Mouse (Mus musculus) thymus, postnatal 14 days (tissue): ENCODE measurements around the gene Uqcrh.

Experiments used
- DNase-seq: peaks from one replicate; pipeline ENCODE4 v3.0.0; 2021

The Uqcrh gene

DNA sequence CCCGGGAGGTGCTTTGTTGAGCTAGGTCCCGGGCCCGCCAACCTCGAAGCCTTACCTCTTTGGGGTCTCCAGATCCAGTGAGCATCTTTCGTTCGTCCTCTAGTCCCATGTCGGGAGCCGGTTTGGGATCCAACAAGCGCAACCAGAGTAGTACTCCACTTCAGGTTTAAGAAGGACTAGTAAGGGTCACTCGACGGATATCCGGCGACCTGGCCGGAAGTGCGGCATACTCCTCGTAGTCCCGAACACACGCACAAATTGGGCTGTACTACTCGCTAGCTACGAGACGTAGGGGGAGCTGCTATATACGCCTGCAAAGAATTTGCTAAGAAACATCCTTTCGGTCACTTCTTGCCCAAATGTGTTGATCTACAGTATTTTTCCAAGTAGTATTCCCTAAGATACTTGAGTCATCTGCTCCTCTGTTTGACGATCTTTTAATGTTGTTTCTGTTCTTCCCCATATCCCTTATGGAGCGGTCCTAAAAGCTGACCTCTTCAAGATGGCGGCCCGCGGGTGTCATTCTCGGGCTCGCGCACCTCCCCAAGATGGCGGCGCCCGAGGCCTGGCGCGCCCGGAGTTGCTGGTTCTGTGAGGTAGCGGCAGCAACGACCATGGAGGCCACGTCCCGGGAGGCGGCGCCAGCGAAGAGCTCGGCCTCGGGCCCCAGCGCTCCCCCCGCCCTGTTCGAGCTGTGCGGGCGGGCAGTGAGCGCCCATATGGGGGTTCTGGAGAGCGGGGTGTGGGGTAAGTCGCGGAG lies at the start of gene Uqcrh, which contains the start of gene Lrrc41:
Gene Uqcrh, minus strand, starts transcription at position 211 of the 760 bp plus-strand sequence.
Gene Lrrc41, plus strand, starts transcription at position 409 of the 760 bp plus-strand sequence.
- DNase-seq, result peak; percentile 96

GRCm38 (mm10) chr4:116123602-116124519 lies 49.0 kb upstream of the Uqcrh start, which contains the start of the genes Rad54l and Pomgnt1:
Gene Rad54l (minus strand): TSS chr4:116123690.
Gene Pomgnt1 (plus strand): TSS chr4:116123840.
- DNase-seq, result peak; percentile 83

DNA sequence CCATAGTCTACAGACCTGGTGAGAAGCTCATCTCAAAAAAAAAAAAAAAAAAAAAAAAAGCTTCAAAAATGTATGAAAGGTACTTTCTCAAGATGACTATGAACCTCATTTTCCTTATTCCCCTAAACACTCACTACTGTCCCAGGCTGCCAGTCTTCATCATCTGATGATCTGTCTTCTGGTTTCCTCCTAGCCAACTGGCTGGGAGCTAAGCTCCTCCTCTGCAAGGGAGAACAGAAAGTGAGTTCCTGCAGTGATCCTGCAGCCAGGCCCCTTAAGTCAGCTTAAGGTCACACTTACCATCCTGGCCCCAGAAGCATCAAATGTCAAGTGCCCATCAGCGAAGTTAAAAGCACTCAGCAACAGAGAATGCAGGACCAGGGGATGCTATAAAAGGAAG lies 47.9 kb upstream of the Uqcrh start:
- DNase-seq, result no peak

DNA sequence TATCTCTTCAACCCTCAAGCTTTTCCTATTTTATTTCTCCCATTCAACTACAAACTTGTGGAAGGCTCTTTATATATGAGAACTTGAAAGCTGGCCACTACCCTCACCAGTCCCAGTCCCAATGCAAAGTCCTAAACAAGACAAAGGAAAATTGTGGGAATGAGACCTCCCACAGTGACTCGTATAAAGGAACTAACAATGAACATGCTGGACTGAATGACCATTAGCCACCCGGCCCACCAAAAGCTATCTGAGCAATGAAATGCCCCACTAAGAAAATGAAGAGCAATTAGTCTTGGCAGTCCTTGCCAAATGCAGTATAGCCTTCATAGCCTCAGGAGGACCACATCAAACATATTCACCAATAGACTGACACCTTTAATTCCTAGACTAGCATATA lies 36.6 kb upstream of the Uqcrh start:
- no peak for DNase-seq

- DNase-seq, result no peak
Measured at GRCm38 (mm10) chr4:116110695-116111094, 35.8 kb upstream of the Uqcrh start.

GRCm38 (mm10) chr4:116105278-116105677 lies 30.4 kb upstream of the Uqcrh start:
- DNase-seq, result no peak

GRCm38 (mm10) chr4:116100959-116101358 lies 26.1 kb upstream of the Uqcrh start:
- DNase-seq, result no peak

DNA sequence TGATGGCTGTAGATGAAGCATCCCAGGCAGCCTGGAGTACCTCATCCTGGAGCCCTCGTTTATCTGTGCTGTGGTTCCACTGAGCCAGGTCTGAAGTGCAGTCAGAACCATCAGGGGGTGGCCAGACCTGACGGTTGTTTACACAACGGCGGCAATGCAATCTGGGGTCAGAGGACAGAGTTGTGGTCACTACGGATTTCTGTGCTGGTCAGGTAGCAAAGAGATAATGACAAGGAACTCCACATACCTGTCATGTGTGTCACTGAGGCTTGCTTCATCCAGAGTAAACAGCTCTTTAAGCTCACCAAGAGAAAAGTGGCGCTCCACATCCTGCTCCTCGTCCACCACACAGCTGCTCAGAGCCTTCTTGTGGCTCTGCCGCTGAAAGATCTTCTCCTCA lies 22.3 kb upstream of the Uqcrh start:
- DNase-seq, result no peak

DNA sequence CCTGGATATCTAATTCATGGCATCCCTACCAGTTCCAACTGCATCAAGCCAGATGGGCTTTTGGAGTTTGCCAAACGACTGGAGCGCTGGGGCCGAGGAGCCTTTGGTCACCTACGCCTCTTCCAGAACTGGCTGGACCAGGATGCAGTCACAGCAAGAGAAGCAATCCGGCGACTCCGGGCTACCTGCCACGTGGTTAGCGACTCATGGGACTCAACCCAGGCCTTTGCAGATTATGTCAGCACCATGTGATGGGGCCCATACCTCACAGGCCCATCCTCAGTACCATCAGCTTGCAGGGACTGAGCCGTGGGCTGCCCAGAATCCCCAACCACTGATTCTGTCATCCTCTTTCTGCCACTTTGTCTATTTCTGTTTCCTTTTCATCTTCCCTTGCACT lies 21.4 kb upstream of the Uqcrh start:
- DNase-seq, result no peak

GRCm38 (mm10) chr4:116088510-116089249 lies 13.8 kb upstream of the Uqcrh start:
- peak; percentile 23 for DNase-seq

GRCm38 (mm10) chr4:116077240-116078095 lies 2.6 kb upstream of the Uqcrh start:
- no peak for DNase-seq

DNA sequence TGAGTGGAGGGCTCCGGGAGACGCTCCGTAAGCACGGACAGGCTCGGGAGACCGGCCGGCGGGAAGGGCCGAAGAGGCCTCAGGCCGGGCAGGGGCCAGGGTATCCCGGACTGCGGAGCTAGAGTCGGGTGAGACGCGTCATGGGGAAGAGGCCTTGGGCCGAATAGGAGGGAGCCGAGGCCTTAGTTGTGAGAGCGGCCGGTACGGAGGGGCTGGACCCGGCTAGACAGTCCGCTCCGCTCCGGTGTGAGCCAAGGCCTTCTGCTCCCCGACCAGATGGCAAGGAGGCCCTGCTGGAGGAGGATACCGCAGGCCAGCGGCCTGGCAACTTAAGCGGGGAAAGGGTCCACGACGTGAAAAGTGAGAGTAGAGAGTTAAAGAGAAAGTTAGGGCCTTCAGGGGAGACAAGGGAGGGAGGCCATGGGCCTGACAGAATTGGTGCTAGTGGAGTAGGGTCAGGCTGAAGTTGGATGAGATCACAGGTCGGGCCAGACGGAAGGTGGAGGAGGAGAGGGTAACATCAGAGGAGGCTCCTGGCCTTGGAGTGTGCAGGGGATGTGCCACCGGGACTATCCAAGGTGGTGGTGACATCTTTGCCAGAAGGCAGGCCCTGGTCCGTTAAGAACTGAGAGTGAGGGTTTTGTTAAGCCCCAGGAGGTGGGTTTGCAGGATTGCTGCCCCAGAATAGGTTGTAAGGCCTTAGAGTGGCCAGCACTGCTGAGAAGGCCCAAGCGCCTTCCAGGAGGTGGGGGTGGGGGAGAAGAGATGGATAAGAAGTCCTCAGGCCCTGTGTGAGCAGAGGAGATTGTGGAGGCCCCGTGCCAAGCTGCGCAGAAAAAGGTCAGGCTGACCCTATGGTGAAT lies 1.7 kb upstream of the Uqcrh start:
- DNase-seq, result peak; percentile 20

DNA sequence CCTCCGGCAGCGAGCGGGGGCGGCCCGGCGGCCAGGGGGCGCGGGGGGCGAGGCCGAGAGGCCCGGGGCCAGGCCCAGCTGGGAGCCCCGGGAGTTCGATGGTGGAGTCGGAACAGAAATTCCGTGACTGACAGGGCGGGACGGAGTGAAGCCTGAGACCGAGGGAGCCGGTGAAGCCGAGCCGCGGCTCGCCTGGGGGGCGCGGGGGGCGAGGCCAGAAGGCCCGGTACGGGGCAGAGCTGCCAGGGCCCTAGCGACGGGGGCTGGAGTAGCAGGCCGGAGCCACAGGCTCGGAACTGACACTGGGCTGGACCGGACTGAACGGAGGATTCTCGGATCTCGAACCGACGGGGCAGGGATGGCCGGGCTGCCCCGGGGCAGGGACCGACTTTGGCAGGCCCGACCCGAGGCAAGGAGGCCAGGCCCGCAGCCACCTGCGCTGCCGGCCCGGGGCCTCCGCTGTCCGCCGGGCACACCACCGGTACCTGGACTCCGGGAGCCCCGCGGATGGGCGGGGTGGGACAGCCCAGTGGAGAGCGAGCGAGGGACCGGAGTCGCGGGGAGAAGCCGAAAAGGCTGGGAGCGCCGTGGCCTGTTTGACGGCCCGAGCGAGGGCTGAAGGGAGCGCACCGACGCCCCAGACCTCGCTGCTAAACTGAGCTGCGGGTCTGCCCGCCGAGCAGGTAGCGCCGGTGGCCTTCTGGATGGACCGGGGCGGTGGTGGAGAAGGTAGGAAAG lies 929 bp upstream of the Uqcrh start:
- DNase-seq, result peak; percentile 76

GRCm38 (mm10) chr4:116074145-116074675 lies 661 bp downstream of the Uqcrh start:
- DNase-seq, result peak; percentile 15

- DNase-seq, result no peak
Measured at GRCm38 (mm10) chr4:116073146-116073545, 1.7 kb downstream of the Uqcrh start.

DNA sequence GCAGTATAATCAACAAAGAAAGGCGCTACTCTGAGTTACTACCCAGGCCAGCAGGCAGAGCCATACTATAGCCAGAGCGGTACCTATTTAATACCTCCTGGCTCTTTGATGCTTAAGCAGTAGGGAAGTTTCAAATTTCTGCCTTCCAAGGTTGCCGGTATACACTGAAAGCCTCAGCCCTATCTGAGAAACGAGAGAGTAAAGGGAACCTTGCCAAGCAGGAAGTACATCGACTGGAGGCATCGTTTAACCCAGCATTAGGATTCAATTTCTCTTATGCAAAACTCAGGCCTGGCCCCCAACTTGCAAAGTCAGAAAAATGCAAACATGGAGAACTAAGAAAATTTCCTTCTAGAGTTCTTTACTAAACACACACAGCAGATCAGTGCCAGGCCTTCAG lies 4.8 kb downstream of the Uqcrh start:
- no peak for DNase-seq

GRCm38 (mm10) chr4:116063855-116064254 lies 11.0 kb downstream of the Uqcrh start:
- no peak for DNase-seq

DNA sequence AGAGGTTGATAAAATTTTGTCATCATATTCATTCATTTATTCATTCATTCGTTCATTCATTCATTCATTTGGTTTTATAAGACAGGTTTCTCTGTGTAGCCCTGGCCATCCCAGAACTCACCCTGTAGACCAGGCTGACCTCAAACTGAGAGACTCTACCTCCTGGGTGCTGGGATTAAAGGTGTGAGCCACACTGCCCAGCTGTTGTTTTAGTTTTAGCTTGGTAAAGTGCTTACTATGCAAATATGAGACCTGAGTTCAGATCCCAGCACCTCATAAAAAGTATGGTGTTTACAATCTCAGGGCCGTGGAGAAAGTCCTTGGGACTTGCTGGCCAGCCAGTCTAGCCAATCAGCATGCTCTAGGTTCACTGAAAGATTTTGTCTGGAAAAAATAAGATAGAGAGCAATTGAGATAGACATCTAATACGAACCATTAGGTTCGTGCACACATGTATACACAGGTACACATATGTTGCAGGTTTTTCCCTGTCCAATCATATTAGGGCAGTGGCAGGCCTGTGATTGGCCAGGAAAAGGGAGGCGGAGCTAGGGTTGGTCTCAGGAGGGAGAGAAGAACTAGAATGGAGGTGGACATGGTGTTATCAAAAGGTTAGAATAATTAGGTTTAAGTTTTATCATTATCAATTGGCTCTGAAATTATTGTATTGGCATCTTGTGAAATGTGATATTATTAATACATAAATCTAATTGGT lies 15.7 kb downstream of the Uqcrh start:
- DNase-seq, result no peak

DNA sequence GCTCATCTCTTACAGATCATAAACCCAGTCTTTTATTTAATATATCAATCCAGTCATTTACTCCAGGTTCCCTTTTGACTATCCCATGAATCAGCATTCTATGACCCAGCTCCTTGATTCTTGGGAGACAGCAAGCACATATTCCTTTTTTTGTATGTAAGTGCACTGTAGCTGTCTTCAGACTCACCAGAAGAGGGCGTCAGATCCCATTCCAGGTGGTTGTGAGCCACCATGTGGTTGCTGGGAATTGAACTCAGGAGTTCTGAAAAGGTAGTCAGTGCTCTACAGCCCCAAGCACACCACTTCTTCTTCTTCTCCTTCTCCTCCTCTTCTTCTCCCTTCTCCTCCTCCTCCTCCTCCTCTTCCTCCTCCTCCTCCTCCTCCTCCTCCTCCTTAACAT lies 17.3 kb downstream of the Uqcrh start:
- no peak for DNase-seq
